Mouse (Mus musculus) ES-E14 (cell line): Measurements from ENCODE around the gene Cfap45.

Experiments used
- HCFC1 ChIP-seq: IDR thresholded peaks from 2 replicates; pipeline ENCODE4 v1.6.1; 2012; ENCODE audit warnings: low read length, inconsistent platforms, borderline replicate concordance; ENCODE audit not compliant: insufficient read depth
- MAFK ChIP-seq: IDR thresholded peaks from 2 replicates; pipeline ENCODE4 v1.6.1; 2014; ENCODE audit warnings: mild to moderate bottlenecking, low read depth, low read length, inconsistent platforms; ENCODE audit not compliant: insufficient read depth
- ZC3H11A ChIP-seq: IDR thresholded peaks from 2 replicates; pipeline ENCODE4 v1.6.1; 2012; ENCODE audit warnings: low read depth, mild to moderate bottlenecking, inconsistent platforms, low read length, borderline replicate concordance
- ZNF384 ChIP-seq: IDR thresholded peaks from 2 replicates; pipeline ENCODE4 v1.6.1; 2012; ENCODE audit warnings: low read depth, low read length, inconsistent platforms

- TF ChIP-seq MAFK: no peak
- no peak for TF ChIP-seq HCFC1
- TF ChIP-seq ZNF384: no peak
- no peak for TF ChIP-seq ZC3H11A
Observed at GRCm38 (mm10) chr1:172566131-172566530, 45.5 kb downstream of the Cfap45 start.
